Mouse (Mus musculus): ENCODE measurements around the gene Cfb. TPM values are rescaled to one million over a fixed set of nuclear protein-coding genes. Genes with fewer than 3 reads are reported as not detected.
A peak's percentile ranks its signal among the peaks of the same experiment; 100 is the strongest.
"Not testable (repeated sequence)": the region's sequence is repeated elsewhere in the genome, so short reads cannot be mapped to it uniquely, and the experiment has no call there.

The Cfb gene
- total and polyA plus RNA-seq, 3 experiments, result 0.19 to 3.1 TPM; not detected in 1

DNA sequence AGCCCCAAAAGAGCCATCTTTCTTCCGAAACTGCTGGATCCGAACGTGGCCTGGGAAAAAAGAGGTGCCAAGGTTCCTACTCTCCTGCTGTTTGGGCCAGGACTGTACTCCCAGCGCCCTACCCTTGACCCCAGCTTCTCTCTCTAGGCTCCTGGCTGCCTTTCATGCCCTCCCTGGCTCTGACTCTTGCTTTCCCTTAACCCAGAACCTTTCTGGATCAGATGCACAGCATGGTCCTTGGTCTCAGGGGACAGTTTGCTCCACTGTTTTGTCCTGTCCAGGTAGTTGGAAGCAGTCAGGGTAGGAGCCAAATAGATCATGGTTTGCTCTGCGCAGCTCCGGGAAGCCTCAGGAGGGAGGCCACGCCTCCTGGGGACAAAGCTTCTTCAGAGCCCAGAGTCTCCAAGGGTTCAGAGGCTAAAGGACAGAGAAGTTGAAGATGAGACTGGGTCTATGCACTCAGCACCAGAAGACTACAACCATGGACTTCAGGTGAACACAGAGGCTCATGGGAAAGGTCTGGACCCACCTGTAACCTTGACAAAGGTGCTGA lies 47.4 kb downstream of the Cfb start:
- TF ChIP-seq POLR2A (IDR thresholded peaks at IDR 0.05; ENCODE audit: control insufficient read depth in 1 of 2, insufficient read depth in 1 of 2, low read depth in 1 of 2, low read length in 2 of 2, poor library complexity in 1 of 2) (no peak), USF2 (IDR thresholded peaks at IDR 0.05; ENCODE audit: borderline replicate concordance in 1 of 2, insufficient read depth in 1 of 2, low read depth in 1 of 2, low read length in 2 of 2) (no peak), ZNF384 (IDR thresholded peaks at IDR 0.05; ENCODE audit: low read depth, low read length) (no peak), HCFC1 (IDR thresholded peaks at IDR 0.05; ENCODE audit: low read depth, low read length) (no peak), ETS1 (IDR thresholded peaks at IDR 0.05; ENCODE audit: low read depth, low read length) (no peak), E2F4 (IDR thresholded peaks at IDR 0.05; ENCODE audit: borderline replicate concordance, low read depth, low read length) (no peak), MAZ (IDR thresholded peaks at IDR 0.05; ENCODE audit: low read depth, low read length) (no peak), MAX (IDR thresholded peaks at IDR 0.05; ENCODE audit: low read length) (no peak), KAT2A (conservative IDR thresholded peaks at IDR 0.05; ENCODE audit: low read depth, low read length) (no peak), MAFK (IDR thresholded peaks at IDR 0.05; ENCODE audit: borderline replicate concordance, low read depth, low read length) (no peak), CHD1 (IDR thresholded peaks at IDR 0.05; ENCODE audit: low read depth, low read length) (no peak), MXI1 (IDR thresholded peaks at IDR 0.05; ENCODE audit: low read depth, low read length) (no peak)
- no peaks in the 10 kb centered on the region for H3K4me1 ChIP-seq (ENCODE audit: control insufficient read depth in 1 of 2, insufficient read depth in 2 of 2, low read length in 2 of 2)
- H3K27ac ChIP-seq (ENCODE audit: control insufficient read depth, low read depth, low read length), result no peak overlapping the region
- H3K36me3 ChIP-seq (ENCODE audit: control insufficient read depth in 1 of 2, insufficient read depth in 2 of 2, low read length in 2 of 2), result no peaks in the 10 kb centered on the region
- H3K4me3 ChIP-seq (ENCODE audit: control insufficient read depth in 1 of 2, insufficient read depth in 1 of 2, low read depth in 2 of 2, low read length in 2 of 2), result no peak overlapping the region
- DNase-seq (ENCODE audit: low read depth, low spot score), result no peak
- no peaks in the 10 kb centered on the region for H3K27me3 ChIP-seq (ENCODE audit: control insufficient read depth in 1 of 2, insufficient read depth in 2 of 2, low read length in 2 of 2)
- no peaks in the 10 kb centered on the region for H3K9me3 ChIP-seq (replicated peaks; ENCODE audit: insufficient read depth, low read length)
- no peaks in the 10 kb centered on the region for H3K79me2 ChIP-seq (ENCODE audit: control insufficient read depth, insufficient read depth, low read length, poor library complexity)
- H3K9ac ChIP-seq (ENCODE audit: control insufficient read depth, low read depth, low read length, poor library complexity, severe bottlenecking), result no peak overlapping the region

DNA sequence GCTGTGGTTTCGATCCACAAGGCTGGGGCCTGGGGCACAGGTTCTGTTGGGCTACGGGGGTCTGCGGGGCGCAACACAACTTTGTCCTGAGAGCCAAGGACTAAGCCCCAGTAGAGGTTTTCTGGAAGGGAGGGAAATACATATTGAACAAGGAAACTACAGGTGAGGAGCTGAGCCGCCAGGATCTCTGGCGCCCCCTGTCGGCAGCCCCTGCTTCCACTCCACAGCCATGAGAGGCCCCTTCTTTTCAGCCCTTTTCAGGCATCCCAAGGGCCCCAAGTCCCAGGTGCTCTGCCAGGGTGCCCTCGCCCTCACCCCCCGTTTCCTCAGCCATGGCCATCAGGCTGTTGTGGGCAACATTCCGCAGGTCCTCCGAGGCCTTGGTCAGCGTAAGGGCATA lies 48.6 kb downstream of the Cfb start:
- peak; percentile 39 for TF ChIP-seq RAD21 (IDR thresholded peaks at IDR 0.05; ENCODE audit: low read depth, low read length)
- peak; percentile 43 for TF ChIP-seq SMC3 (IDR thresholded peaks at IDR 0.05; ENCODE audit: low read depth, low read length)
- TF ChIP-seq CTCF (IDR thresholded peaks at IDR 0.05 in 2 of 3, conservative IDR thresholded peaks at IDR 0.05 in 1 of 3; ENCODE audit: control insufficient read depth in 1 of 3, insufficient read depth in 1 of 3, low read depth in 2 of 3, low read length in 3 of 3, poor library complexity in 1 of 3, severe bottlenecking in 1 of 3), result peak; percentile 63 to 93 (median 81)
- TF ChIP-seq ZC3H11A (IDR thresholded peaks at IDR 0.05; ENCODE audit: low read depth, low read length), result peak; percentile 29; the same call in 1 of the 2 replicates
- H3K9me3 ChIP-seq (replicated peaks; ENCODE audit: insufficient read depth, low read length); H3K36me3 ChIP-seq (ENCODE audit: control insufficient read depth in 1 of 2, insufficient read depth in 2 of 2, low read length in 2 of 2); H3K4me3 ChIP-seq (ENCODE audit: control insufficient read depth in 1 of 2, insufficient read depth in 1 of 2, low read depth in 2 of 2, low read length in 2 of 2); H3K27ac ChIP-seq (ENCODE audit: control insufficient read depth, low read depth, low read length); H3K9ac ChIP-seq (ENCODE audit: control insufficient read depth, low read depth, low read length, poor library complexity, severe bottlenecking); H3K79me2 ChIP-seq (ENCODE audit: control insufficient read depth, insufficient read depth, low read length, poor library complexity); H3K4me1 ChIP-seq (ENCODE audit: control insufficient read depth in 1 of 2, insufficient read depth in 2 of 2, low read length in 2 of 2); H3K27me3 ChIP-seq (ENCODE audit: control insufficient read depth in 1 of 2, insufficient read depth in 2 of 2, low read length in 2 of 2): not testable (repeated sequence)
- peak; percentile 33 for DNase-seq (ENCODE audit: low read depth, low spot score)

Measured in MEL (cell line).